Mouse (Mus musculus): ENCODE data around the gene Gm5447. TPM values are rescaled to one million over a fixed set of nuclear protein-coding genes. Genes with fewer than 3 reads are reported as not detected.

Gene Gm5447
- polyA plus RNA-seq, 1 experiment from 2014 or later: not detected

DNA sequence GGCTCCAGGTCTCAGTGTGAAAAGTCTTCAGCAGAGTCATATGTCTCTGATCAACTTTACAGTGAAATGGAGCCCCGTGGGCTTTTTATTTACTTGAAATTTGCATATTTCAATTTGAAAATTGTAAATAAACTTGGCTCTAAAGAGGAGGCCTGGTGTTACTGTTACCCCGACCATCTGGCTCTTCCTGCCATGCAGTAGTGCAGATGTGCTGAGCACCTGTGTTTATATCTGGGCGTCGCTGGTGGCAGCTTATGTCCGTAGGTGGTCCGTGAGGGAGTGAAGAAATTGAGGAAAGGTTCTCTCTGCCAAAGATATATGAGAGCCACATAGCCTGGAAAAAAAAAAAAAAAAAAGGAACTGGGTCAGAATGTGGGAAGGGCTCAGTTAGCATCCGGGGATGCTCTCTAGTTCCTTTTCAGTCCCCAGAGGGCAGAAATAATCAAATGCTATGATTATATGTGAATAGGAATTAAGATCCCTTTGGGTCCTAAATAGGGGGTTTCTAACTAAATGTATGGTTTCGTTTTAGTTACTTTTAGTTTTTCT is 2.6 kb downstream of the Gm5447 start:
- no peak overlapping the region for H3K4me3 ChIP-seq (ENCODE audit: low read depth, low read length)
- H3K4me1 ChIP-seq (ENCODE audit: control insufficient read depth, insufficient read depth, low read length): peaks cover 12% of the 10 kb centered on the region
- no peak overlapping the region for H3K9ac ChIP-seq (ENCODE audit: low read depth, low read length)
- ATAC-seq: no peak
- H3K36me3 ChIP-seq (ENCODE audit: control insufficient read depth, insufficient read depth, low read length): no peaks in the 10 kb centered on the region
- no peak overlapping the region for H3K4me2 ChIP-seq (ENCODE audit: low read length)
- WGBS: 62% methylated on average over 8 of the region's 8 CpGs
- H3K9me3 ChIP-seq (replicated peaks; ENCODE audit: control insufficient read depth, low read length, poor library complexity, severe bottlenecking): no peaks in the 10 kb centered on the region
- H3K27ac ChIP-seq (ENCODE audit: low read length): no peak overlapping the region
- H3K27me3 ChIP-seq (ENCODE audit: control insufficient read depth, insufficient read depth, low read depth, low read length): no peaks in the 10 kb centered on the region; the same call in 1 of the 2 replicates

DNA sequence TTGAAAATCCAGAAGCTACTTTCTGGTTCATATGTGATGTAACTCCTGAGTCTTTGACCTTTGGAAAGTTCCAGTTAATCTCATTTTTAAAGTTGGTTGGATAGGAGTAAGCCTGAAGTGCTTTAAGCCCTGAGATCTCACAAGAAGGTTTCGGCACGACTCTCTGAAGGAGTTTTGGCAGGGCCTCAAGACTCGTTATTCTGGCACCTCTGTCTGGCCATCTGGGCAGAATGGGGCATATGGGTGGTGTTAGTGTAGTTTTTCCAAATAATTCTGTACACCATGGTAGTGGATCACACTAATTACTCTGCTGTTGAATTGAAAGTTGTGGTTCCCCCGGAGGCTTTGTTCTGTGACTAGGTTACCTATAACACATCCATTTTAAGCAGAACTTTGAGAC is 4.2 kb downstream of the Gm5447 start:
- H3K4me1 ChIP-seq (ENCODE audit: control insufficient read depth, insufficient read depth, low read length): peaks cover 3% of the 10 kb centered on the region; the same call in 1 of the 2 replicates
- no peak for ATAC-seq

GRCm38 (mm10) chr13:30981666-30982065 is 7.7 kb downstream of the Gm5447 start:
- Histone ChIP-seq H3K36me3 (ENCODE audit: control insufficient read depth, insufficient read depth, low read length) (no peaks in the 10 kb centered on the region), H3K27me3 (ENCODE audit: control insufficient read depth, insufficient read depth, low read depth, low read length) (no peaks in the 10 kb centered on the region), H3K9ac (ENCODE audit: low read depth, low read length) (no peak overlapping the region), H3K27ac (ENCODE audit: low read length) (no peak overlapping the region), H3K9me3 (replicated peaks; ENCODE audit: control insufficient read depth, low read length, poor library complexity, severe bottlenecking) (no peaks in the 10 kb centered on the region), H3K4me2 (ENCODE audit: low read length) (no peak overlapping the region), H3K4me1 (ENCODE audit: control insufficient read depth, insufficient read depth, low read length) (peaks cover 9% of the 10 kb centered on the region), H3K4me3 (ENCODE audit: low read depth, low read length) (no peak overlapping the region)
- WGBS: 74% methylated on average over 1 of the region's 1 CpGs
- no peak for ATAC-seq

More for the DNA sequence above, 4.2 kb downstream of the Gm5447 start:
- Histone ChIP-seq H3K36me3 (ENCODE audit: control insufficient read depth, insufficient read depth, low read length) (no peaks in the 10 kb centered on the region), H3K9me3 (replicated peaks; ENCODE audit: control insufficient read depth, low read length, poor library complexity, severe bottlenecking) (no peaks in the 10 kb centered on the region), H3K9ac (ENCODE audit: low read depth, low read length) (no peak overlapping the region), H3K4me2 (ENCODE audit: low read length) (no peak overlapping the region), H3K27me3 (ENCODE audit: control insufficient read depth, insufficient read depth, low read depth, low read length) (no peaks in the 10 kb centered on the region; the same call in 1 of the 2 replicates), H3K4me3 (ENCODE audit: low read depth, low read length) (no peak overlapping the region), H3K27ac (ENCODE audit: low read length) (no peak overlapping the region)
- WGBS: 60% methylated on average over 4 of the region's 4 CpGs

GRCm38 (mm10) chr13:30985275-30985597 is 11.2 kb downstream of the Gm5447 start:
- H3K36me3 ChIP-seq (ENCODE audit: control insufficient read depth, insufficient read depth, low read length): no peaks in the 10 kb centered on the region
- H3K9me3 ChIP-seq (replicated peaks; ENCODE audit: control insufficient read depth, low read length, poor library complexity, severe bottlenecking): no peaks in the 10 kb centered on the region
- no peak; the same call in 1 of the 2 replicates for ATAC-seq
- H3K9ac ChIP-seq (ENCODE audit: low read depth, low read length): peak overlapping the region; percentile 59; the same call in 1 of the 2 replicates
- peaks cover 9% of the 10 kb centered on the region for H3K4me1 ChIP-seq (ENCODE audit: control insufficient read depth, insufficient read depth, low read length)
- WGBS: 15% methylated on average over 13 of the region's 13 CpGs
- peak overlapping the region; percentile 52; the same call in 1 of the 2 replicates for H3K27ac ChIP-seq (ENCODE audit: low read length)
- H3K27me3 ChIP-seq (ENCODE audit: control insufficient read depth, insufficient read depth, low read depth, low read length): no peaks in the 10 kb centered on the region; the same call in 1 of the 2 replicates
- peak overlapping the region; percentile 36 for H3K4me3 ChIP-seq (ENCODE audit: low read depth, low read length)
- peak overlapping the region; percentile 64 for H3K4me2 ChIP-seq (ENCODE audit: low read length)

DNA sequence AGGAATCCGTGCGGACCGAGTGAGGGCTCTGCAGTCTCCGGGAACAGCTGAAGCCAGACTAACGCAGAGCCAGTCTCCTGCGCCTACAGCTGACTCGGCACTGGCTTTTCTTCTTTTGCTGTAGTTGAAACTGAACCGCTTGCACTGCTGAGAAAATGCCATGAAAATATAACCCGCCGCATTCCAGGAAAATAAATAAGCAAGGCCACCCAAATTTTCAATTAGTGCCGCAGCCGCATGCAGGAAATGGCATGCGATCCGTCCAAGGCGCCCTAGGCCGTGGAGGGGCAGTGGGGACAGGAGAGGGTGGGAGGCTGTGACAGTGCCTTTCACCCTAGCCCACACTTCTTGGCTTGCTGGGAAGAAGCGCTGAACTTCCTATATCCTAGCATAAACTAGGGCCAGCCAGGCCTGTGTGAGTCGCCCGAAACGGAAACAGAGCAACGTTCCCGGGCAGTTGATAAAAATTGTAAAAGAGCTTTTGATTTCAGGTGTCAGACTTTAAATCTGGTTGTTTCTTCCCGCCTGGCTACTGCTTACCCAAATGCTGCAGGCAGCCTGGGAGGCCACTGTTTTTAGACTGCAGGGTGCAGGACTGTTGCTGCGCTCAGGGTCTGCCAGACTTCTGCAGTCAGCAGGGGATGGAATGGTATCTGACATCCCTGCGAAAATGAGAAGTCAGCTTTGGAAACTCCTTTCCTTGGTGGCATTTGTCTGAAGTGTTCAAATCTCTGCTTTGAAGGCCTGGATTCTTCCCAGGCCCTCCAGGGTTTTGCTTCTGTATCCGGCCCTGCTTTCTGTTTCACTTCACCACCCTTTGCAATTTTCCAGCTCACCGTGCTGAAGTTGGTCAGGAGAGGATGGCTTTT is 11.8 kb downstream of the Gm5447 start:
- ATAC-seq: peak; percentile 91
- no peaks in the 10 kb centered on the region for H3K36me3 ChIP-seq (ENCODE audit: control insufficient read depth, insufficient read depth, low read length)
- H3K27ac ChIP-seq (ENCODE audit: low read length): peak overlapping the region; percentile 52
- H3K4me2 ChIP-seq (ENCODE audit: low read length): peak overlapping the region; percentile 64
- H3K9ac ChIP-seq (ENCODE audit: low read depth, low read length): peak overlapping the region; percentile 59; the same call in 1 of the 2 replicates
- peaks cover 9% of the 10 kb centered on the region for H3K4me1 ChIP-seq (ENCODE audit: control insufficient read depth, insufficient read depth, low read length)
- H3K4me3 ChIP-seq (ENCODE audit: low read depth, low read length): peak overlapping the region; percentile 36
- no peaks in the 10 kb centered on the region; the same call in 1 of the 2 replicates for H3K27me3 ChIP-seq (ENCODE audit: control insufficient read depth, insufficient read depth, low read depth, low read length)
- WGBS: 17% methylated on average over 27 of the region's 27 CpGs
- no peaks in the 10 kb centered on the region for H3K9me3 ChIP-seq (replicated peaks; ENCODE audit: control insufficient read depth, low read length, poor library complexity, severe bottlenecking)

GRCm38 (mm10) chr13:30986934-30987455 is 13.0 kb downstream of the Gm5447 start:
- Histone ChIP-seq H3K27ac (ENCODE audit: low read length) (no peak overlapping the region), H3K9ac (ENCODE audit: low read depth, low read length) (no peak overlapping the region), H3K27me3 (ENCODE audit: control insufficient read depth, insufficient read depth, low read depth, low read length) (no peaks in the 10 kb centered on the region; the same call in 1 of the 2 replicates), H3K4me2 (ENCODE audit: low read length) (no peak overlapping the region), H3K4me3 (ENCODE audit: low read depth, low read length) (no peak overlapping the region), H3K9me3 (replicated peaks; ENCODE audit: control insufficient read depth, low read length, poor library complexity, severe bottlenecking) (no peaks in the 10 kb centered on the region), H3K36me3 (ENCODE audit: control insufficient read depth, insufficient read depth, low read length) (no peaks in the 10 kb centered on the region), H3K4me1 (ENCODE audit: control insufficient read depth, insufficient read depth, low read length) (peaks cover 9% of the 10 kb centered on the region)
- 68% methylated on average over 10 of the region's 10 CpGs for WGBS
- no peak for ATAC-seq

DNA sequence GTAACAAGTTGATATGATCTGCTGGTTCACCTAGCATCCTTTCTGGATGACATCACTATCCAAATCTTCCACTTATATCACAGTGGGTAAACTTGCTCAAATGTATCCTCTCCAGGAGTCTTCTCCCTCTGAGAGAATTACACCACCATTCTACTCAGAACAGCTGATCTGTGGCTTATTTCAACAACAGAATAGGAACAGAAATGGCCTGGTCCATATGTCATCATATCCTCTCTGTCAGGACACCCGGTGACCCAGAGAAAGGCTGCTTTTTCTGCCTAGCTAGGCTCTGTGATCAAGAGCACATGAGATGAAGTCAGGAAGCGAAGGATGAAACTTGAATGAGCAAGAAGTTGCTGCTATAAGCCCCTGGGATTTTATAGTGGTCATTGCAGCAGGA is 13.7 kb downstream of the Gm5447 start:
- Histone ChIP-seq H3K27ac (ENCODE audit: low read length) (no peak overlapping the region), H3K4me2 (ENCODE audit: low read length) (no peak overlapping the region), H3K36me3 (ENCODE audit: control insufficient read depth, insufficient read depth, low read length) (no peaks in the 10 kb centered on the region), H3K4me1 (ENCODE audit: control insufficient read depth, insufficient read depth, low read length) (peaks cover 9% of the 10 kb centered on the region), H3K9me3 (replicated peaks; ENCODE audit: control insufficient read depth, low read length, poor library complexity, severe bottlenecking) (no peaks in the 10 kb centered on the region), H3K27me3 (ENCODE audit: control insufficient read depth, insufficient read depth, low read depth, low read length) (no peaks in the 10 kb centered on the region; the same call in 1 of the 2 replicates), H3K9ac (ENCODE audit: low read depth, low read length) (no peak overlapping the region), H3K4me3 (ENCODE audit: low read depth, low read length) (no peak overlapping the region)
- no peak for ATAC-seq
- WGBS: 97% methylated on average over 2 of the region's 2 CpGs

- Histone ChIP-seq H3K4me2 (ENCODE audit: low read length) (no peak overlapping the region), H3K9ac (ENCODE audit: low read depth, low read length) (no peak overlapping the region), H3K4me1 (ENCODE audit: control insufficient read depth, insufficient read depth, low read length) (peaks cover 9% of the 10 kb centered on the region), H3K27me3 (ENCODE audit: control insufficient read depth, insufficient read depth, low read depth, low read length) (no peaks in the 10 kb centered on the region; the same call in 1 of the 2 replicates), H3K36me3 (ENCODE audit: control insufficient read depth, insufficient read depth, low read length) (no peaks in the 10 kb centered on the region), H3K9me3 (replicated peaks; ENCODE audit: control insufficient read depth, low read length, poor library complexity, severe bottlenecking) (no peaks in the 10 kb centered on the region), H3K4me3 (ENCODE audit: low read depth, low read length) (no peak overlapping the region), H3K27ac (ENCODE audit: low read length) (no peak overlapping the region)
- no peak for ATAC-seq
- 90% methylated on average over 10 of the region's 10 CpGs for WGBS
These were observed 15.7 kb downstream of the Gm5447 start for GRCm38 (mm10) chr13:30989710-30990109.

DNA sequence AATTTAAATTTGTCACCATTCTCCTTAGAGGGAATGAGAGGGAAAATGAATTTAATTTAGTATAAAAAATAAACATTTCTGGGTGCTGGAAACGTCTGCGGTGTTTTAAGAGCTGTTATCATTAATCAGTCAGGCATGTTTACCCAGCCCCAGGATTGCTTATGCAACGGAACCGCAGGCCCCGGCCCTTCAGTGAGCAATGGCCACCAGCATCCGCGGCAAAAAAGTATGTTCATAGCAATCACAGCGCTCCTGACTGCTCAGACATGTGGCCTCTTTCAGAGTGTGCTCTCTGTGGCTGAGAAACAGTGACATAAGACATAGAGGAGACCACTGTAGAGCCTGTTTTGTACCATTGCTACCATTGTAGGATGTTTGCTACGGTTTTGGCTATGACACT is 16.2 kb downstream of the Gm5447 start:
- Histone ChIP-seq H3K36me3 (ENCODE audit: control insufficient read depth, insufficient read depth, low read length) (no peaks in the 10 kb centered on the region), H3K9me3 (replicated peaks; ENCODE audit: control insufficient read depth, low read length, poor library complexity, severe bottlenecking) (no peaks in the 10 kb centered on the region), H3K4me2 (ENCODE audit: low read length) (no peak overlapping the region), H3K4me1 (ENCODE audit: control insufficient read depth, insufficient read depth, low read length) (peaks cover 7% of the 10 kb centered on the region), H3K27ac (ENCODE audit: low read length) (no peak overlapping the region), H3K27me3 (ENCODE audit: control insufficient read depth, insufficient read depth, low read depth, low read length) (no peaks in the 10 kb centered on the region; the same call in 1 of the 2 replicates), H3K9ac (ENCODE audit: low read depth, low read length) (no peak overlapping the region), H3K4me3 (ENCODE audit: low read depth, low read length) (no peak overlapping the region)
- ATAC-seq: no peak
- 88% methylated on average over 9 of the region's 9 CpGs for WGBS

Measured in midbrain, embryonic 16.5 days (tissue).